Mouse (Mus musculus): Measurements from ENCODE around the gene Mul1. TPM values are rescaled to one million over a fixed set of nuclear protein-coding genes. Genes with fewer than 3 reads are reported as not detected.

Gene Mul1
- total RNA-seq (2014; fragmentation: Nextera tagmentation) = 8.6 and 10.5 TPM in 2 replicates
- 9.2 TPM in 2 replicates for total RNA-seq (2017)
- polyA plus RNA-seq (2012) = 41.4 and 53.3 TPM in 2 replicates

GRCm38 (mm10) chr4:138434347-138435316 is at the start of gene Mul1:
Mul1 (plus strand) TSS chr4:138434671.
- ATAC-seq (ENCODE audit: extremely low read depth, insufficient number of reproducible peaks, low FRiP score, poor library complexity, severe bottlenecking) (peak; percentile 88), DNase-seq (ENCODE audit: low spot score) (peak; percentile 98)
- Histone ChIP-seq H3K9me3 (replicated peaks) (no peaks in the 10 kb centered on the region), H3K36me3 (replicated peaks) (peaks cover 40% of the 10 kb centered on the region), H3K4me3 (ENCODE audit: low read depth, low read length) (peak within 1 kb of the TSS; percentile 98), H3K4me1 (ENCODE audit: insufficient read depth, low read depth, low read length) (peaks cover 38% of the 10 kb centered on the region), H3K27me3 (ENCODE audit: insufficient read depth, low read length) (no peaks in the 10 kb centered on the region)
- TF ChIP-seq TAL1 (conservative IDR thresholded peaks at IDR 0.05; ENCODE audit: low read depth, low read length) (no peak), GATA2 (IDR thresholded peaks at IDR 0.05; ENCODE audit: borderline replicate concordance, low read depth, low read length) (no peak), CTCF (IDR thresholded peaks at IDR 0.05; ENCODE audit: low read depth, low read length) (no peak), POLR2AphosphoS5 (IDR thresholded peaks at IDR 0.05; ENCODE audit: insufficient replicate concordance, low read depth, low read length) (no peak), GATA1 (IDR thresholded peaks at IDR 0.05; ENCODE audit: borderline replicate concordance, low read length) (no peak)

- peaks cover 17% of the 10 kb centered on the region for H3K9me3 ChIP-seq (replicated peaks)
- no peaks in the 10 kb centered on the region for H3K4me1 ChIP-seq (ENCODE audit: insufficient read depth, low read depth, low read length)
- DNase-seq (ENCODE audit: low spot score) (no peak), ATAC-seq (ENCODE audit: extremely low read depth, insufficient number of reproducible peaks, low FRiP score, poor library complexity, severe bottlenecking) (no peak)
- no peak overlapping the region for H3K4me3 ChIP-seq (ENCODE audit: low read depth, low read length)
- peaks cover 11% of the 10 kb centered on the region; the same call in 1 of the 2 replicates for H3K27me3 ChIP-seq (ENCODE audit: insufficient read depth, low read length)
- TF ChIP-seq POLR2AphosphoS5 (IDR thresholded peaks at IDR 0.05; ENCODE audit: insufficient replicate concordance, low read depth, low read length) = no peak
- TF ChIP-seq TAL1 (conservative IDR thresholded peaks at IDR 0.05; ENCODE audit: low read depth, low read length) = no peak
- TF ChIP-seq CTCF (IDR thresholded peaks at IDR 0.05; ENCODE audit: low read depth, low read length) = no peak
- no peak for TF ChIP-seq GATA1 (IDR thresholded peaks at IDR 0.05; ENCODE audit: borderline replicate concordance, low read length)
- TF ChIP-seq GATA2 (IDR thresholded peaks at IDR 0.05; ENCODE audit: borderline replicate concordance, low read depth, low read length) = no peak
- H3K36me3 ChIP-seq (replicated peaks) = no peaks in the 10 kb centered on the region
These were observed 40.8 kb upstream of the Mul1 start for GRCm38 (mm10) chr4:138393703-138394102.

- H3K27me3 ChIP-seq (ENCODE audit: insufficient read depth, low read length) = peaks cover 11% of the 10 kb centered on the region; the same call in 1 of the 2 replicates
- H3K4me1 ChIP-seq (ENCODE audit: insufficient read depth, low read depth, low read length) = no peaks in the 10 kb centered on the region
- TF ChIP-seq POLR2AphosphoS5 (IDR thresholded peaks at IDR 0.05; ENCODE audit: insufficient replicate concordance, low read depth, low read length) (no peak), TAL1 (conservative IDR thresholded peaks at IDR 0.05; ENCODE audit: low read depth, low read length) (no peak), GATA2 (IDR thresholded peaks at IDR 0.05; ENCODE audit: borderline replicate concordance, low read depth, low read length) (no peak), GATA1 (IDR thresholded peaks at IDR 0.05; ENCODE audit: borderline replicate concordance, low read length) (no peak), CTCF (IDR thresholded peaks at IDR 0.05; ENCODE audit: low read depth, low read length) (no peak)
- ATAC-seq (ENCODE audit: extremely low read depth, insufficient number of reproducible peaks, low FRiP score, poor library complexity, severe bottlenecking) (no peak), DNase-seq (ENCODE audit: low spot score) (no peak)
- no peak overlapping the region; the same call in 1 of the 2 replicates for H3K4me3 ChIP-seq (ENCODE audit: low read depth, low read length)
- H3K9me3 ChIP-seq (replicated peaks) = peaks cover 17% of the 10 kb centered on the region
- H3K36me3 ChIP-seq (replicated peaks) = no peaks in the 10 kb centered on the region
These were observed 39.1 kb upstream of the Mul1 start for GRCm38 (mm10) chr4:138395087-138395970.

GRCm38 (mm10) chr4:138395971-138396645 is 38.4 kb upstream of the Mul1 start, which contains the start of gene Fam43b:
Fam43b (minus strand) TSS chr4:138396528.
- no peak for DNase-seq (ENCODE audit: low spot score)
- peaks cover 17% of the 10 kb centered on the region for H3K9me3 ChIP-seq (replicated peaks)
- ATAC-seq (ENCODE audit: extremely low read depth, insufficient number of reproducible peaks, low FRiP score, poor library complexity, severe bottlenecking) = no peak
- peaks cover 11% of the 10 kb centered on the region; the same call in 1 of the 2 replicates for H3K27me3 ChIP-seq (ENCODE audit: insufficient read depth, low read length)
- TF ChIP-seq POLR2AphosphoS5 (IDR thresholded peaks at IDR 0.05; ENCODE audit: insufficient replicate concordance, low read depth, low read length) (no peak), GATA1 (IDR thresholded peaks at IDR 0.05; ENCODE audit: borderline replicate concordance, low read length) (no peak), GATA2 (IDR thresholded peaks at IDR 0.05; ENCODE audit: borderline replicate concordance, low read depth, low read length) (no peak)
- H3K4me1 ChIP-seq (ENCODE audit: insufficient read depth, low read depth, low read length) = no peaks in the 10 kb centered on the region
- H3K4me3 ChIP-seq (ENCODE audit: low read depth, low read length) = no peak within 1 kb of the TSS; the same call in 1 of the 2 replicates
- H3K36me3 ChIP-seq (replicated peaks) = no peaks in the 10 kb centered on the region

- ATAC-seq (ENCODE audit: extremely low read depth, insufficient number of reproducible peaks, low FRiP score, poor library complexity, severe bottlenecking) = no peak
- H3K27me3 ChIP-seq (ENCODE audit: insufficient read depth, low read length) = peaks cover 11% of the 10 kb centered on the region; the same call in 1 of the 2 replicates
- H3K4me3 ChIP-seq (ENCODE audit: low read depth, low read length) = no peak overlapping the region
- no peak for DNase-seq (ENCODE audit: low spot score)
- no peaks in the 10 kb centered on the region for H3K36me3 ChIP-seq (replicated peaks)
- TF ChIP-seq TAL1 (conservative IDR thresholded peaks at IDR 0.05; ENCODE audit: low read depth, low read length) = no peak
- no peak for TF ChIP-seq POLR2AphosphoS5 (IDR thresholded peaks at IDR 0.05; ENCODE audit: insufficient replicate concordance, low read depth, low read length)
- TF ChIP-seq GATA2 (IDR thresholded peaks at IDR 0.05; ENCODE audit: borderline replicate concordance, low read depth, low read length) = no peak
- no peak for TF ChIP-seq CTCF (IDR thresholded peaks at IDR 0.05; ENCODE audit: low read depth, low read length)
- TF ChIP-seq GATA1 (IDR thresholded peaks at IDR 0.05; ENCODE audit: borderline replicate concordance, low read length) = no peak
- peaks cover 17% of the 10 kb centered on the region for H3K9me3 ChIP-seq (replicated peaks)
- H3K4me1 ChIP-seq (ENCODE audit: insufficient read depth, low read depth, low read length) = no peaks in the 10 kb centered on the region
These were observed 37.8 kb upstream of the Mul1 start for GRCm38 (mm10) chr4:138396711-138397110.

Measured in G1E (cell line).